Mouse (Mus musculus) neural tube, postnatal 0 days (tissue): ENCODE measurements around the gene Vps26b. TPM values are rescaled to one million over a fixed set of nuclear protein-coding genes. Genes with fewer than 3 reads are reported as not detected.

Source experiments
- polyA plus RNA-seq: library from polyadenylated mRNA; unstranded; fragments of >200 nt; fragmentation: Nextera tagmentation; extraction: Ambion mirVana; gene quantifications from 2 replicates; pipeline ENCODE4 v1.2.1, GENCODE M21; 2015

Vps26b gene
- polyA plus RNA-seq, result 67.4 and 72.2 TPM in 2 replicates

GRCm38 (mm10) chr9:27029828-27030762 lies at the start of gene Vps26b, which contains the start of gene Ncapd3:
TSS of gene Vps26b (minus strand) at chr9:27030065.
TSS of gene Ncapd3 (plus strand) at chr9:27030175.

GRCm38 (mm10) chr9:26999461-27000395 lies 30.1 kb downstream of the Vps26b start, which contains the start of the genes Acad8 and Thyn1:
TSS of gene Acad8 (minus strand) at chr9:26999566.
TSS of gene Thyn1 (plus strand) at chr9:26999710.

Other genes with a start within 250 kb of the Vps26b start
- gene Glb1l2, start 223.6 kb downstream of the Vps26b start, polyA plus RNA-seq, result 1.8 and 2.0 TPM in 2 replicates
- not detected in 2 replicates for gene Glb1l3, start 169.2 kb downstream of the Vps26b start, polyA plus RNA-seq
- gene Gm1110, start 107.0 kb downstream of the Vps26b start, polyA plus RNA-seq, result not detected in 2 replicates
- gene Acad8, start 30.5 kb downstream of the Vps26b start, polyA plus RNA-seq, result 23.7 and 28.8 TPM in 2 replicates
- gene Thyn1, start 30.4 kb downstream of the Vps26b start, polyA plus RNA-seq, result 140 and 141 TPM in 2 replicates
- gene Ncapd3, start 110 bp upstream of the Vps26b start, polyA plus RNA-seq, result 8.0 and 8.7 TPM in 2 replicates
- 35.9 and 37.5 TPM in 2 replicates for gene Jam3, start 125.4 kb upstream of the Vps26b start, polyA plus RNA-seq